Mouse (Mus musculus) olfactory bulb, adult 2 months (tissue): ENCODE measurements around the gene Sox6.

Experiments
- CTCF ChIP-seq: fragments of 200-500 bp; IDR thresholded peaks from 2 replicates; pipeline ENCODE4 v1.5.1; 2012; ENCODE audit warnings: low read depth, mild to moderate bottlenecking, low read length, moderate library complexity; ENCODE audit not compliant: insufficient read depth
- POLR2A ChIP-seq: fragments of 200-500 bp; IDR thresholded peaks from 2 replicates; pipeline ENCODE4 v1.6.1; 2012; ENCODE audit warnings: mild to moderate bottlenecking, low read depth, low read length, moderate library complexity; ENCODE audit not compliant: insufficient read depth

DNA sequence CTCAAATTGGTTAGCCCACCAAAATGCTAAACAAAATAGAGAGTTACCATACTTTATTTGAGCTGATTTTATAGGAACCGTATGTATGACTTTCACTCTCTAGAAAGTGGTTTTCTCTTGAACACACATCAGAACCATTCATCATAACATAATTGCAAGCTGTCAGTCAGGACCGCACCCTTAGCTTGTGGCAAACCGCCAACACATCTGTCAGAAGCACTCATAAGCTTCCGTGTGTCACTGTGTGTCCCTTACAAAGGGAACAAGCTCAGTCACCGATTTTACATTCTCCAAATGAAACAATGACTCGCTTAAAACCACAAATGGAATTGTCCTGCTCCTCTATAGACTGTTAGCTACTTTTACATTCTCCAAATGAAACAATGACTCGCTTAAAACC lies 304.5 kb downstream of the Sox6 start:
- TF ChIP-seq CTCF (no peak), POLR2A (no peak)
